Mouse (Mus musculus): ENCODE measurements around the gene Cfap126.
"Not testable (repeated sequence)": the region's sequence is repeated elsewhere in the genome, so short reads cannot be mapped to it uniquely, and the experiment has no call there.

Cfap126 gene

GRCm38 (mm10) chr1:171113873-171114299 is at the start of gene Cfap126:
Cfap126 (plus strand) TSS chr1:171113918.
- DNase-seq = peak; percentile 37

GRCm38 (mm10) chr1:171064491-171065242 is 49.1 kb upstream of the Cfap126 start, which contains the start of gene Fcgr3:
Fcgr3 (minus strand) TSS chr1:171064935.
- peak; percentile 83 for DNase-seq

- DNase-seq = peak; percentile 82
Measured at GRCm38 (mm10) chr1:171065243-171065587, 48.5 kb upstream of the Cfap126 start.

- DNase-seq = peak; percentile 55
Measured at GRCm38 (mm10) chr1:171065768-171066167, 48.0 kb upstream of the Cfap126 start.

GRCm38 (mm10) chr1:171066583-171066982 is 47.1 kb upstream of the Cfap126 start:
- DNase-seq = not testable (repeated sequence)

GRCm38 (mm10) chr1:171067928-171068327 is 45.8 kb upstream of the Cfap126 start:
- not testable (repeated sequence) for DNase-seq

- DNase-seq = not testable (repeated sequence)
Measured at GRCm38 (mm10) chr1:171069508-171069907, 44.2 kb upstream of the Cfap126 start.

- not testable (repeated sequence) for DNase-seq
Measured at GRCm38 (mm10) chr1:171070879-171071278, 42.8 kb upstream of the Cfap126 start.

GRCm38 (mm10) chr1:171071726-171072125 is 42.0 kb upstream of the Cfap126 start:
- DNase-seq = not testable (repeated sequence)

- DNase-seq = not testable (repeated sequence)
Measured at GRCm38 (mm10) chr1:171072217-171072616, 41.5 kb upstream of the Cfap126 start.

GRCm38 (mm10) chr1:171074283-171074682 is 39.4 kb upstream of the Cfap126 start:
- peak; percentile 22 for DNase-seq

GRCm38 (mm10) chr1:171076176-171076575 is 37.5 kb upstream of the Cfap126 start:
- DNase-seq = not testable (repeated sequence)

GRCm38 (mm10) chr1:171077192-171077591 is 36.5 kb upstream of the Cfap126 start:
- DNase-seq = not testable (repeated sequence)

GRCm38 (mm10) chr1:171077955-171078354 is 35.8 kb upstream of the Cfap126 start:
- DNase-seq = peak; percentile 28

GRCm38 (mm10) chr1:171078419-171078818 is 35.3 kb upstream of the Cfap126 start:
- DNase-seq = not testable (repeated sequence)

GRCm38 (mm10) chr1:171079345-171079744 is 34.4 kb upstream of the Cfap126 start:
- DNase-seq = not testable (repeated sequence)

GRCm38 (mm10) chr1:171079825-171080224 is 33.9 kb upstream of the Cfap126 start:
- not testable (repeated sequence) for DNase-seq

- not testable (repeated sequence) for DNase-seq
Measured at GRCm38 (mm10) chr1:171081512-171082231, 32.0 kb upstream of the Cfap126 start.

GRCm38 (mm10) chr1:171085718-171086117 is 28.0 kb upstream of the Cfap126 start:
- no peak for DNase-seq

GRCm38 (mm10) chr1:171088237-171088869 is 25.4 kb upstream of the Cfap126 start:
- DNase-seq = not testable (repeated sequence)

GRCm38 (mm10) chr1:171089891-171090290 is 23.8 kb upstream of the Cfap126 start:
- no peak for DNase-seq

GRCm38 (mm10) chr1:171090761-171091160 is 23.0 kb upstream of the Cfap126 start:
- no peak for DNase-seq

- no peak for DNase-seq
Measured at GRCm38 (mm10) chr1:171094424-171094823, 19.3 kb upstream of the Cfap126 start.

Data from thymus, postnatal 4 days (tissue).